Mouse (Mus musculus) MEL (cell line): ENCODE data around the gene Rps15. TPM values are rescaled to one million over a fixed set of nuclear protein-coding genes. Genes with fewer than 3 reads are reported as not detected.

Experiments
- DNase-seq: peaks from one replicate; pipeline ENCODE4 v3.0.0; 2011; ENCODE audit warnings: low read depth, low spot score
- H3K27ac ChIP-seq: 2 replicates; pipeline ENCODE4 v1.5.1; 2012; ENCODE audit warnings: low read depth, mild to moderate bottlenecking, control low read depth, low read length, moderate library complexity; ENCODE audit not compliant: control insufficient read depth
- H3K27me3 ChIP-seq, 2 experiments: fragments of 150-350 bp in 1 of 2; sonication (generic) in 1 of 2; 2 replicates each; pipeline ENCODE4 v1.6.1; 2012; ENCODE audit warnings: low read length in 2 of 2, mild to moderate bottlenecking in 2 of 2, improper control_type of control experiment in 1 of 2, moderate library complexity in 1 of 2; ENCODE audit not compliant: insufficient read depth in 2 of 2, control insufficient read depth in 1 of 2
- H3K36me3 ChIP-seq, 2 experiments: 2 replicates each; pipeline ENCODE4 v1.6.1; 2012 to 2014; ENCODE audit warnings: low read length in 2 of 2, improper control_type of control experiment in 1 of 2, inconsistent platforms in 1 of 2, mild to moderate bottlenecking in 1 of 2; ENCODE audit not compliant: insufficient read depth in 2 of 2, control insufficient read depth in 1 of 2
- H3K4me1 ChIP-seq, 2 experiments: fragments of 150-350 bp in 1 of 2; sonication (generic) in 1 of 2; 2 replicates each; pipeline ENCODE4 v1.6.1; 2012; ENCODE audit warnings: low read length in 2 of 2, improper control_type of control experiment in 1 of 2, mild to moderate bottlenecking in 1 of 2; ENCODE audit not compliant: insufficient read depth in 2 of 2, control insufficient read depth in 1 of 2
- H3K4me3 ChIP-seq, 2 experiments: fragments of 150-350 bp in 1 of 2; sonication (generic) in 1 of 2; 2 replicates each; pipeline ENCODE4 v1.5.1; 2012; ENCODE audit warnings: low read depth in 2 of 2, low read length in 2 of 2, mild to moderate bottlenecking in 2 of 2, moderate library complexity in 2 of 2, control low read depth in 1 of 2, improper control_type of control experiment in 1 of 2; ENCODE audit not compliant: control insufficient read depth in 1 of 2, insufficient read depth in 1 of 2
- H3K79me2 ChIP-seq: 2 replicates; pipeline ENCODE4 v1.6.1; 2012; ENCODE audit warnings: mild to moderate bottlenecking, low read length, moderate library complexity; ENCODE audit not compliant: control insufficient read depth, poor library complexity, insufficient read depth
- H3K9ac ChIP-seq: 2 replicates; pipeline ENCODE4 v1.6.1; 2012; ENCODE audit warnings: low read depth, mild to moderate bottlenecking, control low read depth, low read length, moderate library complexity; ENCODE audit not compliant: control insufficient read depth, poor library complexity, severe bottlenecking
- H3K9me3 ChIP-seq: fragments of 150-350 bp; sonication (generic); replicated peaks from 2 replicates; pipeline ENCODE4 v1.6.1; 2012; ENCODE audit warnings: mild to moderate bottlenecking, low read length, improper control_type of control experiment, moderate library complexity; ENCODE audit not compliant: insufficient read depth
- BHLHE40 ChIP-seq: IDR thresholded peaks from 2 replicates; pipeline ENCODE4 v1.6.1; 2012; ENCODE audit warnings: low read depth, mild to moderate bottlenecking, inconsistent platforms, low read length, improper control_type of control experiment, borderline replicate concordance
- CHD2 ChIP-seq: IDR thresholded peaks from 2 replicates; pipeline ENCODE4 v1.6.1; 2011; ENCODE audit warnings: low read length, improper control_type of control experiment
- CTCF ChIP-seq, 3 experiments: IDR thresholded peaks in 2 of 3; conservative IDR thresholded peaks in 1 of 3; 2 replicates each; pipeline ENCODE4 v1.5.1; 2011 to 2012; ENCODE audit warnings: low read length in 3 of 3, low read depth in 2 of 3, mild to moderate bottlenecking in 2 of 3, improper control_type of control experiment in 1 of 3, inconsistent platforms in 1 of 3, mixed read lengths in 1 of 3, moderate library complexity in 1 of 3; ENCODE audit not compliant: control insufficient read depth in 1 of 3, insufficient read depth in 1 of 3, poor library complexity in 1 of 3, severe bottlenecking in 1 of 3
- E2F4 ChIP-seq: IDR thresholded peaks from 2 replicates; pipeline ENCODE4 v1.6.1; 2011; ENCODE audit warnings: low read depth, low read length, improper control_type of control experiment, borderline replicate concordance
- ETS1 ChIP-seq: IDR thresholded peaks from 2 replicates; pipeline ENCODE4 v1.6.1; 2012; ENCODE audit warnings: low read depth, mild to moderate bottlenecking, inconsistent platforms, low read length, improper control_type of control experiment, moderate library complexity
- HCFC1 ChIP-seq: IDR thresholded peaks from 2 replicates; pipeline ENCODE4 v1.6.1; 2012; ENCODE audit warnings: low read depth, mild to moderate bottlenecking, inconsistent platforms, low read length, improper control_type of control experiment, moderate library complexity
- JUND ChIP-seq: IDR thresholded peaks from 2 replicates; pipeline ENCODE4 v1.6.1; 2011; ENCODE audit warnings: low read depth, mild to moderate bottlenecking, improper control_type of control experiment, low read length
- KAT2A ChIP-seq: conservative IDR thresholded peaks from 2 replicates; pipeline ENCODE4 v1.6.1; 2012; ENCODE audit warnings: low read depth, low read length, improper control_type of control experiment, inconsistent platforms
- MAFK ChIP-seq: IDR thresholded peaks from 2 replicates; pipeline ENCODE4 v1.6.1; 2011; ENCODE audit warnings: low read depth, mild to moderate bottlenecking, low read length, improper control_type of control experiment, borderline replicate concordance
- MEF2A ChIP-seq: IDR thresholded peaks from 2 replicates; pipeline ENCODE4 v1.6.1; 2014; ENCODE audit warnings: low read depth, mild to moderate bottlenecking, inconsistent platforms, low read length, improper control_type of control experiment; ENCODE audit not compliant: poor library complexity, insufficient replicate concordance, severe bottlenecking; ENCODE audit errors: extremely low read depth
- MXI1 ChIP-seq: IDR thresholded peaks from 2 replicates; pipeline ENCODE4 v1.6.1; 2011; ENCODE audit warnings: mild to moderate bottlenecking, low read depth, low read length, improper control_type of control experiment
- MYC ChIP-seq: IDR thresholded peaks from 2 replicates; pipeline ENCODE4 v1.6.1; 2011; ENCODE audit warnings: low read depth, mild to moderate bottlenecking, low read length, improper control_type of control experiment, moderate library complexity
- POLR2AphosphoS5 ChIP-seq: IDR thresholded peaks from 2 replicates; pipeline ENCODE4 v1.6.1; 2012; ENCODE audit warnings: low read depth, borderline replicate concordance, mild to moderate bottlenecking, inconsistent platforms, low read length, moderate library complexity, mixed read lengths
- RAD21 ChIP-seq: IDR thresholded peaks from 2 replicates; pipeline ENCODE4 v1.6.1; 2011; ENCODE audit warnings: mild to moderate bottlenecking, low read depth, low read length, improper control_type of control experiment
- SIN3A ChIP-seq: IDR thresholded peaks from 2 replicates; pipeline ENCODE4 v1.6.1; 2012; ENCODE audit warnings: low read length, improper control_type of control experiment, inconsistent platforms
- TCF12 ChIP-seq: IDR thresholded peaks from 2 replicates; pipeline ENCODE4 v1.6.1; 2014; ENCODE audit warnings: low read depth, mild to moderate bottlenecking, inconsistent platforms, low read length, improper control_type of control experiment, moderate library complexity
- USF2 ChIP-seq, 2 experiments: IDR thresholded peaks; 2 replicates each; pipeline ENCODE4 v1.6.1; 2011 to 2012; ENCODE audit warnings: improper control_type of control experiment in 2 of 2, low read length in 2 of 2, borderline replicate concordance in 1 of 2, inconsistent platforms in 1 of 2, low read depth in 1 of 2, mild to moderate bottlenecking in 1 of 2; ENCODE audit not compliant: insufficient read depth in 1 of 2
- ZC3H11A ChIP-seq: IDR thresholded peaks from 2 replicates; pipeline ENCODE4 v1.6.1; 2012; ENCODE audit warnings: low read depth, mild to moderate bottlenecking, inconsistent platforms, low read length, improper control_type of control experiment
- polyA plus RNA-seq, 2 experiments: library from polyadenylated mRNA; stranded (reverse) in 1 of 2; unstranded in 1 of 2; fragments of >175 nt in 1 of 2; fragments of >200 nt in 1 of 2; gene quantifications; 2 replicates each; pipeline versions ENCODE4 v1.2.1 to v1.2.4; 2012; ENCODE audit warnings: low replicate concordance in 2 of 2, low read depth in 1 of 2; ENCODE audit not compliant: insufficient read length in 2 of 2, insufficient read depth in 1 of 2, missing spikeins in 1 of 2
- total RNA-seq: library from RNA; depleted of rRNA; stranded (reverse); fragments of 300-350 nt; gene quantifications from 2 replicates; pipeline ENCODE4 v1.2.3, GENCODE M21; 2012

The Rps15 gene
- total and polyA plus RNA-seq, 3 experiments: 1,331 to 4,320 (median 3,905) TPM

- peak; percentile 93 for TF ChIP-seq TCF12
These were observed at the start of gene Rps15 (continued) for GRCm38 (mm10) chr10:80292251-80293146.

GRCm38 (mm10) chr10:80242607-80243006 lies 49.6 kb upstream of the Rps15 start:
- peaks cover 0 to 3% of the 10 kb centered on the region in 2 experiments; a peak in 2 of 4 replicates for H3K36me3 ChIP-seq
- no peak for DNase-seq
- H3K4me3 ChIP-seq: no peak overlapping the region
- H3K27ac ChIP-seq: no peak overlapping the region
- no peak overlapping the region for H3K9ac ChIP-seq
- H3K9me3 ChIP-seq: no peaks in the 10 kb centered on the region
- peaks cover 0 to 4% of the 10 kb centered on the region in 2 experiments; a peak in 2 of 4 replicates for H3K4me1 ChIP-seq
- H3K79me2 ChIP-seq: no peaks in the 10 kb centered on the region
- H3K27me3 ChIP-seq: no peaks in the 10 kb centered on the region
- TF ChIP-seq MEF2A: no peak
- no peak for TF ChIP-seq MXI1
- no peak for TF ChIP-seq TCF12
- TF ChIP-seq SIN3A: no peak
- TF ChIP-seq ZC3H11A: no peak
- TF ChIP-seq CTCF (IDR thresholded peaks at IDR 0.05 in 2 of 3, conservative IDR thresholded peaks at IDR 0.05 in 1 of 3; ENCODE audit: control insufficient read depth in 1 of 3, insufficient read depth in 1 of 3, low read depth in 2 of 3, low read length in 3 of 3, poor library complexity in 1 of 3, severe bottlenecking in 1 of 3): no peak
- TF ChIP-seq BHLHE40: no peak
- no peak for TF ChIP-seq POLR2AphosphoS5
- no peak for TF ChIP-seq HCFC1
- no peak for TF ChIP-seq RAD21
- no peak for TF ChIP-seq USF2 (IDR thresholded peaks at IDR 0.05; ENCODE audit: borderline replicate concordance in 1 of 2, insufficient read depth in 1 of 2, low read depth in 1 of 2, low read length in 2 of 2)
- TF ChIP-seq JUND: no peak
- no peak for TF ChIP-seq E2F4
- no peak for TF ChIP-seq ETS1
- no peak for TF ChIP-seq CHD2
- TF ChIP-seq KAT2A: no peak
- TF ChIP-seq MYC: no peak
- no peak for TF ChIP-seq MAFK
- TF ChIP-seq, all 39 proteins: peak for 0
